Mouse (Mus musculus): ENCODE measurements at regions not wholly inside any gene's neighbourhood (a gene's known extent, or its start where the extent isn't known, plus 50 kb on each side); places are given as distances from the start of the nearest gene placed in this dataset.

- no peaks in the 10 kb centered on the region for H3K27me3 ChIP-seq (ENCODE audit: control insufficient read depth, insufficient read depth, low read length)
- no peaks in the 10 kb centered on the region for H3K36me3 ChIP-seq (ENCODE audit: control insufficient read depth, insufficient read depth, low read length)
- WGBS = 92% methylated on average over 1 of the region's 1 CpGs
- H3K27ac ChIP-seq (replicated peaks; ENCODE audit: insufficient read depth, low read depth, low read length) = no peak overlapping the region
- no peak for DNase-seq (ENCODE audit: extremely low read depth, low read depth, low spot score)
- no peak overlapping the region for H3K4me3 ChIP-seq (ENCODE audit: insufficient read depth, low read depth, low read length)
- H3K4me1 ChIP-seq (ENCODE audit: control insufficient read depth, insufficient read depth, low read length) = no peaks in the 10 kb centered on the region
- no peaks in the 10 kb centered on the region for H3K79me2 ChIP-seq (ENCODE audit: control insufficient read depth, insufficient read depth, low read length)
- no peak for TF ChIP-seq POLR2A (IDR thresholded peaks at IDR 0.05; ENCODE audit: extremely low read depth, insufficient read depth, low read length)
- no peak for TF ChIP-seq CTCF (IDR thresholded peaks at IDR 0.05; ENCODE audit: low read depth, low read length)
- no peak overlapping the region for H3K9ac ChIP-seq (ENCODE audit: low read depth, low read length)
Measured at GRCm38 (mm10) chr5:50258017-50258416, 199.2 kb upstream of the Adgra3 start.

- WGBS = 87% methylated on average over 2 of the region's 2 CpGs
- TF ChIP-seq POLR2A (IDR thresholded peaks at IDR 0.05; ENCODE audit: extremely low read depth, insufficient read depth, low read length) = no peak
- TF ChIP-seq CTCF (IDR thresholded peaks at IDR 0.05; ENCODE audit: low read depth, low read length) = no peak
- no peak overlapping the region for H3K9ac ChIP-seq (ENCODE audit: low read depth, low read length)
Measured at GRCm38 (mm10) chr5:50234111-50234510, 175.3 kb upstream of the Adgra3 start.

GRCm38 (mm10) chr5:50216956-50217355 is 158.2 kb upstream of the Adgra3 start:
- Histone ChIP-seq H3K27ac (replicated peaks; ENCODE audit: insufficient read depth, low read depth, low read length) (no peak overlapping the region), H3K9ac (ENCODE audit: low read depth, low read length) (no peak overlapping the region), H3K4me1 (ENCODE audit: control insufficient read depth, insufficient read depth, low read length) (peaks cover 6% of the 10 kb centered on the region), H3K27me3 (ENCODE audit: control insufficient read depth, insufficient read depth, low read length) (no peaks in the 10 kb centered on the region), H3K4me3 (ENCODE audit: insufficient read depth, low read depth, low read length) (no peak overlapping the region), H3K36me3 (ENCODE audit: control insufficient read depth, insufficient read depth, low read length) (no peaks in the 10 kb centered on the region), H3K79me2 (ENCODE audit: control insufficient read depth, insufficient read depth, low read length) (no peaks in the 10 kb centered on the region)
- TF ChIP-seq CTCF (IDR thresholded peaks at IDR 0.05; ENCODE audit: low read depth, low read length) (no peak), POLR2A (IDR thresholded peaks at IDR 0.05; ENCODE audit: extremely low read depth, insufficient read depth, low read length) (no peak)
- DNase-seq (ENCODE audit: extremely low read depth, low read depth, low spot score) = peak; percentile 65
- 5% methylated on average over 4 of the region's 4 CpGs for WGBS

More at GRCm38 (mm10) chr5:50234111-50234510, 175.3 kb upstream of the Adgra3 start:
- no peak for DNase-seq (ENCODE audit: extremely low read depth, low read depth, low spot score)
- Histone ChIP-seq H3K4me3 (ENCODE audit: insufficient read depth, low read depth, low read length) (no peak overlapping the region), H3K27me3 (ENCODE audit: control insufficient read depth, insufficient read depth, low read length) (no peaks in the 10 kb centered on the region), H3K4me1 (ENCODE audit: control insufficient read depth, insufficient read depth, low read length) (no peaks in the 10 kb centered on the region), H3K27ac (replicated peaks; ENCODE audit: insufficient read depth, low read depth, low read length) (no peak overlapping the region), H3K36me3 (ENCODE audit: control insufficient read depth, insufficient read depth, low read length) (no peaks in the 10 kb centered on the region), H3K79me2 (ENCODE audit: control insufficient read depth, insufficient read depth, low read length) (no peaks in the 10 kb centered on the region)

- Histone ChIP-seq H3K9ac (ENCODE audit: low read depth, low read length) (no peak overlapping the region), H3K27ac (replicated peaks; ENCODE audit: insufficient read depth, low read depth, low read length) (no peak overlapping the region), H3K79me2 (ENCODE audit: control insufficient read depth, insufficient read depth, low read length) (no peaks in the 10 kb centered on the region), H3K4me1 (ENCODE audit: control insufficient read depth, insufficient read depth, low read length) (peaks cover 6% of the 10 kb centered on the region), H3K27me3 (ENCODE audit: control insufficient read depth, insufficient read depth, low read length) (no peaks in the 10 kb centered on the region), H3K4me3 (ENCODE audit: insufficient read depth, low read depth, low read length) (no peak overlapping the region), H3K36me3 (ENCODE audit: control insufficient read depth, insufficient read depth, low read length) (no peaks in the 10 kb centered on the region)
- TF ChIP-seq CTCF (IDR thresholded peaks at IDR 0.05; ENCODE audit: low read depth, low read length) (peak; percentile 14; the same call in 1 of the 2 replicates), POLR2A (IDR thresholded peaks at IDR 0.05; ENCODE audit: extremely low read depth, insufficient read depth, low read length) (no peak)
- 42% methylated on average over 5 of the region's 5 CpGs for WGBS
- DNase-seq (ENCODE audit: extremely low read depth, low read depth, low spot score) = peak; percentile 4
Measured at GRCm38 (mm10) chr5:50215960-50216359, 157.2 kb upstream of the Adgra3 start.

GRCm38 (mm10) chr5:50202307-50203010 is 143.7 kb upstream of the Adgra3 start:
- TF ChIP-seq POLR2A (IDR thresholded peaks at IDR 0.05; ENCODE audit: extremely low read depth, insufficient read depth, low read length) (no peak), CTCF (IDR thresholded peaks at IDR 0.05; ENCODE audit: low read depth, low read length) (no peak)
- Histone ChIP-seq H3K4me1 (ENCODE audit: control insufficient read depth, insufficient read depth, low read length) (no peaks in the 10 kb centered on the region), H3K79me2 (ENCODE audit: control insufficient read depth, insufficient read depth, low read length) (no peaks in the 10 kb centered on the region), H3K9ac (ENCODE audit: low read depth, low read length) (no peak overlapping the region), H3K27me3 (ENCODE audit: control insufficient read depth, insufficient read depth, low read length) (no peaks in the 10 kb centered on the region), H3K36me3 (ENCODE audit: control insufficient read depth, insufficient read depth, low read length) (no peaks in the 10 kb centered on the region), H3K4me3 (ENCODE audit: insufficient read depth, low read depth, low read length) (no peak overlapping the region), H3K27ac (replicated peaks; ENCODE audit: insufficient read depth, low read depth, low read length) (no peak overlapping the region)
- no peak for DNase-seq (ENCODE audit: extremely low read depth, low read depth, low spot score)
- 77% methylated on average over 7 of the region's 7 CpGs for WGBS

GRCm38 (mm10) chr5:50196423-50196822 is 137.6 kb upstream of the Adgra3 start:
- no peaks in the 10 kb centered on the region for H3K36me3 ChIP-seq (ENCODE audit: control insufficient read depth, insufficient read depth, low read length)
- no peak for TF ChIP-seq CTCF (IDR thresholded peaks at IDR 0.05; ENCODE audit: low read depth, low read length)
- no peak for TF ChIP-seq POLR2A (IDR thresholded peaks at IDR 0.05; ENCODE audit: extremely low read depth, insufficient read depth, low read length)
- no peaks in the 10 kb centered on the region for H3K79me2 ChIP-seq (ENCODE audit: control insufficient read depth, insufficient read depth, low read length)
- WGBS = 97% methylated on average over 3 of the region's 3 CpGs
- H3K4me3 ChIP-seq (ENCODE audit: insufficient read depth, low read depth, low read length) = no peak overlapping the region
- no peak for DNase-seq (ENCODE audit: extremely low read depth, low read depth, low spot score)
- H3K27ac ChIP-seq (replicated peaks; ENCODE audit: insufficient read depth, low read depth, low read length) = no peak overlapping the region
- H3K27me3 ChIP-seq (ENCODE audit: control insufficient read depth, insufficient read depth, low read length) = no peaks in the 10 kb centered on the region
- H3K4me1 ChIP-seq (ENCODE audit: control insufficient read depth, insufficient read depth, low read length) = no peaks in the 10 kb centered on the region
- no peak overlapping the region for H3K9ac ChIP-seq (ENCODE audit: low read depth, low read length)

Measured in liver, adult 2 months (tissue).